Mouse (Mus musculus) heart, adult 2 months (tissue): ENCODE measurements at regions not wholly inside any gene's neighbourhood (a gene's known extent, or its start where the extent isn't known, plus 50 kb on each side); places are given as distances from the start of the nearest gene placed in this dataset.

Experiments used
- CTCF ChIP-seq: fragments of 200-600 bp; IDR thresholded peaks from 2 replicates; pipeline ENCODE4 v1.8.1; 2022; ENCODE audit warnings: antibody characterized with exemption, mild to moderate bottlenecking, moderate library complexity
- POLR2A ChIP-seq: fragments of 200-500 bp; IDR thresholded peaks from 2 replicates; pipeline ENCODE4 v1.6.1; 2011; ENCODE audit warnings: mild to moderate bottlenecking, low read depth, low read length, control low read depth; ENCODE audit not compliant: insufficient read depth

DNA sequence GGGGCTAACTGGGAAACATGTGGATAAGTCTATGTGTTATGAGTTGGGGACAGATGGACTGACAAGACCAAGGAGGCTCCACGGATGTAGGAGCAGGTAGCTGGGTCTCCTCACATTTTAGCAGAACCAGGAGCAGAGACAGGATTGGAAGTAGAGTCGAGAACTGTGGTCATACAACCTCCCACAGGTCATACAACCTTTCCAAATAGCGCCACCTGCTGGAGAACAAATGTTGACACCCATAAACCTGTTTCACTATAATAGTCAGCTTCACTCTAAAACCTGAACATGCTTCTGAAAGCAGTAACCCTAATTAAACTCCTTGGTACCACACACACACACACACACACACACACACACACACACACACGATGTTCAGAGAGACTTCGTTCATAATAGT, 50.7 kb upstream of the Foxk1 start:
- TF ChIP-seq CTCF (peak; percentile 40), POLR2A (no peak)
